Mouse (Mus musculus): ENCODE measurements around the gene Tmem204. TPM values are rescaled to one million over a fixed set of nuclear protein-coding genes. Genes with fewer than 3 reads are reported as not detected.

Gene Tmem204
- total RNA-seq, 2 experiments from 2014 or later: 34.5 to 36.7 TPM

DNA sequence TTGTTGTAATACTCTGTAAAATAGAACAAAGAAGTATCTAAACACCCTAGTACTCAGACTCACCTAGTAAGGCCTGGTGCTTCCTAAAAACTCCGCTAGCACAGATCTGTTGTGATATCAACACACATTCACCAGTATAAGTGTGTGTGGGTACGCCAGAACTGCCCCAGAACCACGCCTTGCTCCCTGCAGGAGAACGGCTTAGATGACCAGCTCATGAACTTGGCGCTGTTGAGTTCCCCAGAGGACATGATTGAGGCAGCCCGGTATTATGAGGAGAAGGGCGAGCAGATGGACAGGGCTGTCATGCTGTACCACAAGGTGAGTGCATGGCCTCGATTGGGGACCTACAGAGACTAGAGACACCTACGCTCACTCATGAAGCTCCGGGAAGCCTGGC is 7.1 kb upstream of the Tmem204 start:
- no peak for DNase-seq
- intact Hi-C loops (cut with DNase I): no loop called here

DNA sequence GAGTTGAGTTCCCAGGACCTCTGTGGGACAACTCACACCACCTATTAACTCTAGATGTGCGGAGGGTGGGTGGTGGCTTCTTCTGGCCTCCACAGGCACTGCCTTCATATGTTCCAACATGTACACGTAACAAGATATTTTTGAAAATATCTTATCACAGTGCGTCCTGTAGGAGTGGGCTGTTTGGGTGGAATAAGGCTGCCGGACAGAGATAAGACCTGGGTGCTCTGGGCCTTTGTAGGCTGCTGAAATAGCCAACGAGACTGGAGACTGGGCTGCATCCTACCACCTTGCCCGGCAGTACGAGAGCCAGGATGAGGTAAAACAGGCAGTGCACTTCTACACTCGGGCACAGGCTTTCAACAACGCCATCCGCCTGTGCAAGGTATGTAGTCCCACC is 5.8 kb upstream of the Tmem204 start:
- intact Hi-C loops (cut with DNase I): no loop called here
- no peak for DNase-seq

DNA sequence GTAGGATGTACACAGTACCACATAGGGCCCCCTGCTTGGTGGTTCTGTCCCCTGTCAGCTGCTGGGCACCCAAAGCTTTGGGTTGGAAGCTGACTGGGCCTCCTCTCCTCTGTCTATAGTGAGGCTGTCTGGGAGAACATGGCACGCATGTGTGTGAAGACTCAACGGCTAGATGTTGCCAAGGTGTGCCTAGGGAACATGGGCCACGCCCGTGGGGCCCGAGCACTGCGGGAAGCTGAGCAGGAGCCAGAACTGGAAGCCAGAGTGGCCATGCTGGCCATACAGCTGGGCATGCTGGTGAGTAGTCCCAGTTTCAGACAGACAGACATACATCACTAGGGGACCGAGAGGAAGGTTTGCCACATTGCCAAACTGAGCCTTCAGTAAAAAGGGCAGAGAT is 3.3 kb upstream of the Tmem204 start:
- intact Hi-C loops (cut with DNase I): no loop called here
- DNase-seq: no peak

DNA sequence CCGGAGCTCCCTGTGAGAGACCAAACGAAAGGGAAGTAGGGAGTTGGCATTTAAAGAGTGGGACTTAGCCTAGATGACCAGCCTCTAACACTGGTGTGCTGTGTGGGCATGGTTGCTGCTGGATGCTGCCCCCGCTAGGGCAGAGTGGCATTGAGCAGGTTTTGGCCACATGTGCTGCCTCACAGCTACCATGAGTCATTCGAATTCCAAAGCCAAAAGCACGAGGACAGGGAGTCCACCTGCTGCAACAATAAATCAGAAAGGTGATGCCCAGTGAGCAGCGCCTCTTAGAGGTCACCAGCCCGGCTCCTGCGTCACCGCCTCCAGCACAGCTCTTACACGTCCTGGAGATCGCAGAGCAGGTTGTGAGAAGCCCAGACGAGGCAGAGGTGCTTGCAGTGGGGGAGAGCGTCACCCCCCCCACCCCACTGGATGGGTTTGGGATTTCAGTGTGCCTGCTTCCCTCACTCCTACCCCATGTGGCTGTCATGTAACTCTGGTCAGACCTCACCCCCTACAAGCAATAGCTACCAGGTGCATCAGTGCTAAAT is 1.5 kb upstream of the Tmem204 start:
- DNase-seq: no peak
- intact Hi-C loops (cut with DNase I): no loop called here

DNA sequence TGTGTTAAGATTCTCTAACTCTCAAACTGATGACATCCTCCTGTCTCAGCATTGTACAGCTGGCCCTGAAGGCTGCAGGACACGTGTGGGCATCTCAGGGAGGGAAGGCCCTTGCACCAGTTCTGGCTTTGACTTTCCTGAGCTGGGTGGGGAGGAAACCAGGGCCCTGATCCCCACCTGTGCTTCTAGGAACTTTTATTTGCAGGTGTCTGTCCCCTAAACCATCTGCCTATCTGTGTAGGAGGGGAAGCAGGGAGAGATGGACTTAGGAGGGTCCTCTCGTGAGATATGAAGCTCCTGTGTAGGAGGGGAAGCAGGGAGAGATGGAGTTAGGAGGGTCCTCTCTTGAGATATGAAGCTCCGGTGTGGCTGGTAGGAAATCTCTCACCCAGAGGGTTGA is 504 bp downstream of the Tmem204 start:
- intact Hi-C loops (cut with DNase I): loop anchor here (2.0 kb wide), 4 partner anchors 32 to 66 kb away; partner anchors contain the start of genes Ift140 and Telo2
- no peak for DNase-seq

DNA sequence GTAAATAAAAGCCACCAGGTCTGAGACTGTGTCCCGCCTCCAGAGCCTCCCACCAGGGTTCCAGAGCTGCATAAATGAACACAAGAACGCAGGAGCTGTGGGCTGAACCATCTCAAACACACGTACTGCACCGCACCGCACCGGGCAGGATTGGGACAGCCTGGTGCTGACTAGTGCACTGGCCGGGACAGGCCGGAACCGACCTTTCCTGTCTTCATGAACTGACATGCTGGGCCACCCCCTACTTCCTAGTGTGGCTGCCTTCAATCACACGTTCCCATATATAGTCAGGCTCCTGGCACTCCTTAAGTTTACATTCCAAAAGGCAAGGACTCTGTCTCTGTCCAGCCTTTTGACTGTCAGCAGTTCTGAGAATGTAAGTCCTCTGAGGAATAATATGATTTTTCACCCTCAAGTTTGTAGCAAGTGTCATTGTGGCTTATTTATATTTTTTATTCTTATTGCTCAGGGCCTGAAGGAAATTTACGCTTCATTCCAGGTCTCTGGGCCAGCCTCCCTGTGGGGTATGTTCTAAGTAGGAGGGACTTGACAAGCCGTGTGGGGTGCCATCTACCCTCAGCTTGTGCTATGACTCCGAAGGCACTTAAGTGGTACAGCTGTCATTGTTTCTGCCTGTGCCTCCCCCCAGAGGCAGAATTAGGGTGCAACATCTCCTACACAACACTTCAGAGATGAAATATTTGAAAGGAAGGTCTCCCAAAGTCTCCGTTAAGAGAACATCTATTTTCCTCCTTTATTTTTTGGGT is 1.1 kb downstream of the Tmem204 start:
- intact Hi-C loops (cut with DNase I): loop anchor here (2.0 kb wide), 4 partner anchors 33 to 65 kb away; partner anchors contain the start of genes Ift140 and Telo2
- peak in 1 of 2 experiments; percentile 47 for DNase-seq

DNA sequence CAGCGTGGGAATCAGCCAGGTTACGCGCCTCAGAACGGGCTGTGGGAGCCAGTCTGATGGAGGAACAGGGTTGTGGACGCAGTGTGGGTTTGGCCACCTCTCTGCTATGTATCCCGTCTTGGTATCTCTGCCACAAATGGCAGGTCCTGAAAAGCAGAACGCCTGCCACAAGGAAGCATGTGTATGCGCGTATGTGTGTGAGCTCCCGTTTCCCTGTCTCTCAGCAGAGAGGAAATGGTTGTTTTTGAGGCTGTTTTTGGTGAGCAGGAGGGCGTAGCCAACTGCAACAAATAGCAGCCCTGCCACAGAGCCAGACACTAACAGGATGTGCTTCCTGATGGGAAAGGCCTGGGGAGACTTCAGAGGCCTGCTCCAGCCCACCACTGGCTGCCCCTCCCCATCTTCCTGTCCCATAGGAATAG is 2.4 kb downstream of the Tmem204 start:
- DNase-seq: peak; percentile 76 to 77
- intact Hi-C loops (cut with DNase I): loop anchor here (1.0 kb wide), 1 partner anchor 15 kb away; no protein-coding TSS in a partner anchor

DNA sequence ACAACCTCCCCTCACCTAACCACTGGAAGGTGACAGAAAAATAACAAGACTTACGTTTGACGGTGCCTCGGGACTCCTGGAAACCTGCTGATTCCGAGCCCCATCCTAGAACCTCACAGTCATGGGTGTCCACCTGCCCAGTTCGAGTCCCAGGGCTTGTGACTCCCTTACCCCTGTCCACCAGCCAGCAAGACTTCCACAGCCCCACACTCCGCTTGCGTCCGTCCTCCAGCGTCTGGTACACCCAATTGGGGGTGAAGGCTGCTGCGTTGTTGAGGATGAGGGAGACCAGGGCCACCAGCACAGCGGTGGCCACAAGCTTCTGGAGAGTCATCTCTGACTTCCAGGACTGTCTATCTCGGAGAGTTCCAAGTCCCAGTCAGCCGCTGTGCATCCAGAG is 3.2 kb downstream of the Tmem204 start:
- intact Hi-C loops (cut with DNase I): no loop called here
- no peak for DNase-seq

DNA sequence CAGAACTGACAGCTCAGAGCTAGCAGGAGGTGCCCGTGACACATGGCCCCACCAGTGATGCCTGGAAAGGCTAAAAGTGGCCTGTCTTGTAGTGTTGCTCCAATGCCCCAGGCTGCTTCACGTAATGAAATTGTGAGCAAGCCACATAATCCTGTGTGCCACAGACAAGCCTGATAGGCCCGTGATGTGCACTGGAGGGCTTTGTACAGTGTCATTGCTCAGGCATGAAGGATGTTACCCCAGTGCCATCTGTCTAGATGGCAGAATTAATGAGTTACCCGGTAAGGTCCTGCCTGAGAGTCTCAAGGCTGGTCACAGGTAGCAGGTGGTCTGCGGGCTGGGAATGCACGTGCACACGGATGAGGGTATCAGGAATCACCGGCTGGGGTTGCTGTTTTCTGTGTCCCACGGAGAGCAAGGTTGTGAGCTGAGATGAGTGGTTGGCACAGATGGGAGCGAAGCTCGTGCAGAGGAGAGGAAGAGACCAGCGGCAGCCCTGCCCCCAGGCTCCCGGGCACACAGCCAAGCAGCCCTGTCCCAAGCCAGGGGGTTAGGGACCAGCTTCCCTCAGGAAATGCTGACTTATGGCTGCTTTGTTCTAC is 5.5 kb downstream of the Tmem204 start:
- intact Hi-C loops (cut with DNase I): loop anchor here (1.0 kb wide), 1 partner anchor 14 kb away; no protein-coding TSS in a partner anchor
- peak; percentile 78 to 82 for DNase-seq

DNA sequence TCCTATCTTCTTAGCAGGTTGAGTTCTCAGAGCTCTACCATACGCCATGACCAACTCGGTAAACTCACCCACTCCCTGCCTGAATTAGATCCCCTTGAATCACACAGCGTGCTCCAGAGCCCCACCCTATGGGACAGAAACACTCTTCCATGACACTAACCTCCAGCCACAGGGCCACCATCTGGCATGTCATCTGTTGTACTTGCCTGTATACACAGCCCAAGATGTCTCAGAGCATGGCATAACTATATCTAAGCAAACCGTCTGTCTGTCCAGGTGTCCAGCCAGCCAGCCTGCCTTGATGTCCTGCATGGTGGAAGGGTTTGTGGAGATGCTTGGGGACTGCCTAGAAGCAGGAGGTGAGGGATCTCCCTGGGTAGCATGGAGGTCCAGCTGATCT is 6.5 kb downstream of the Tmem204 start:
- intact Hi-C loops (cut with DNase I): no loop called here
- no peak for DNase-seq

DNA sequence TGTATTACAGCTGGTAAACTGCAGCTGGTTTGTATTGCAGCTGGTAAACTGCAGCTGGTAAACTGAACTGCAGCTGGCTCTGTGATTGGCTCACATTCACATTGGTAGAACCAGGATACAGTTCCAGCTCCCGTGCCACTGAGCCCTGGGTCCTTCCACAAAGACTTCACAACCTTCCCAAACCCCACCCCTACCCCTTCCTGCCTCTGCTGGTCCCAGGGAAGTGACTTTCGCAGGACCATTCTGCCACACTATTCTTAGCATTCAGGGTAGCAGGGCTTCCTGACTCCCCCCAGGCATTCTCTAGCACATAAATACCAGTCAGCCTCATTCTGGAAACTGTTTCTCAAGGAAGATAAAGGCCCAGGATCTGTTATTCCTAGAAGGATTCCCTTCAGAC is 14.7 kb downstream of the Tmem204 start:
- intact Hi-C loops (cut with DNase I): loop anchor here (5.0 kb wide), 1 partner anchor 49 kb away; the partner anchor contains the start of gene Telo2
- no peak for DNase-seq

DNA sequence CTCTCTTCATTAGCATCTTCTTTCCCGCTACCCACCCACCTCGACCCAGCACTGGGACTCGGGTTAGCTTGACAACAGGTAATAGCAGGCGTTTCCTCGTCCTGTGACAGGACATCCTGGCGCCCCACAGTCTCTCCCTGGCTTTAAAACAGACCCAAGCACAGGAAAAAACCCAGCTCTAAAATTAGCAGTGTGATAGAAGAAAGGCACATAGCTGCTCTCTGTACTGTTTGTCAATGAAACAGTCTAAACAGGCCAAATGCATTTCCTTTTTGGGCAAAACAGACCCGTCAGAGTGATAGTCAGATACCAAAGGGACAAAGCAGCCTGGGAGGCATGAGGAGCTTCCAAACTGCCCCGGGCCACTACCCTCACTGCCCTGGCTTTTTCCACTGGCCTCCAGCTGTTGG is 15.9 kb downstream of the Tmem204 start:
- peak; percentile 64 to 67 for DNase-seq
- intact Hi-C loops (cut with DNase I): loop anchor here (5.0 kb wide), 1 partner anchor 50 kb away; the partner anchor contains the start of gene Telo2

DNA sequence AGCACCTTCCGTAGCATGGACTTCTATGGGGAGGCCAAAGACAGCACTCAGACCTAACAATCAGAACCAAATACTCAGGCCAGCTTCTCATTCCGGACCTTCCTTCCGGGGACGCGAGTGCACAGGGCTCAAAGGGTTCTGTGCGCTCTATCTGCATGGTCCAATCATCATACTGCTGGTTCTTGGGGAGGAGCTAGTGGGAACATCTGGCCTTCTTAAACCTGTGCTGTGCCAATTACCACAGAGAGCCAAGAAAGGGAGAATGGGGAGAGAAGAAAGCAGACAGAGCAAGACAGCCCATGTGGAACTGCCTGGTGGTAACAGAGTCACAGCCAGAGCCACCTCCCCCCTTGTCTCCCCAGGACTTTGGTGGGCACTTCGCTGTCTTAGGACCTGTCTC is 16.8 kb downstream of the Tmem204 start:
- peak; percentile 42 to 51 for DNase-seq
- intact Hi-C loops (cut with DNase I): loop anchor here (1.0 to 5.0 kb wide), 2 partner anchors 15 to 51 kb away; partner anchors contain the start of gene Telo2

DNA sequence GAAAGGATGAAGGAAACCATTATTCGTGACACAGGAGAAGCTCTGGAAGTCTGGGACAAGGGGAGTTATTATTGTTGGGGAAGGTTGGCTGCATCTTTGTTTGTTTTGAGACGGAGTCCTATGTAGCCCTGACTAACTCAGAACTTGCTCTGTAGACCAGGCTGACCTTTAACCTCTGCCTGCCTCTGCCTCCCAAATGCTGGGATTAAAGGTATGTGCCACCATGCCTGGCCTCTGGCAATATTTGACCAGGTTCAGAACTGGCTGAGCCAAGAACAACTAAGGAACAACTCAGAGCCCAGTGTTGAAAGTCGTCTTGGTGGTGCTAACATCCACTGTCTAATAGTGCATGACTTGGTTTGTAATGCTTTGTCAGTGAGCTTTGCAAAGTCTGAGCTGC is 18.2 kb downstream of the Tmem204 start:
- intact Hi-C loops (cut with DNase I): loop anchor here (5.0 kb wide), 1 partner anchor 52 kb away; the partner anchor contains the start of gene Telo2
- DNase-seq: no peak

DNA sequence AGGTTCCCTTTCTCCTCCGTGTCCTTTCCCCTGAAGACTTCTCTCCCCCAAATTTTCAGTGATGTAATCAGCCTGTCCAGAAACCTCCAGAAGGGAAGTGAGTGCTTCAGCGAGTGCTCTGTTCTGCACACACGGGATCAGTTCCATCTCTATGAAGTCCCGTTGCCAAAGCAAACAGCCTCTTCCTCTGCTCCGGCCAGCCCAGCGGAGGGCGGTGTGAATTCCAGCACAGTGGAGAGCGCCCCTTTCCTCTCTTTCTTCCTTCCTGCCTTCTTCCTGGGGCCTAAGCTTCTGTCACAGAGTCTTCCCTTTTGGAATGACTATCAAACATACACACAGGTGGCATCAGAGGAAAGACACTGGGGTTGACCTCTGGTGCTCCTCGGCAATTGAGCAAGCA is 19.0 kb downstream of the Tmem204 start:
- DNase-seq: peak; percentile 72 to 77
- intact Hi-C loops (cut with DNase I): loop anchor here (1.0 to 5.0 kb wide), 2 partner anchors 14 to 47 kb away; partner anchors contain the start of genes Cramp1l and Ift140

DNA sequence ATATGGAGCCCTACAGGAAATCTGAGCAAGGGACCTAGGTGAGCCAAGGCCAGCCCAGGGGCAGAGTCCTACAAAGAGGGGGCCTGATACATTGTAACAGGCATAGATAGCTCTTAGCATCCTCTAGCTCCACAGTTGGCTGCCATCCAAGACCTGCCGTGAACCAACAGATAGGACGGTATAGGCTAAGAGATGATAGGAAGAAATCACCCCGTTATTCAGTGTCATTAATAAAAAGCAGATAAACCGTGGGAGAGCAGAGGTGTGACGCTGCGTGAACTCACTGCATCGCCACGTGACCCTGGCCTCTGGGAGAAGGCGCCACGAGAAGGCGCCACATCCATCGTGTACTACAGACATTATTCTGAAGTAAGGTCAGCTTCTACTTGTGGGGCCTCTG is 19.5 kb downstream of the Tmem204 start:
- intact Hi-C loops (cut with DNase I): loop anchor here (1.0 to 5.0 kb wide), 2 partner anchors 14 to 47 kb away; partner anchors contain the start of genes Cramp1l and Ift140
- peak in 1 of 2 experiments; percentile 44 for DNase-seq

DNA sequence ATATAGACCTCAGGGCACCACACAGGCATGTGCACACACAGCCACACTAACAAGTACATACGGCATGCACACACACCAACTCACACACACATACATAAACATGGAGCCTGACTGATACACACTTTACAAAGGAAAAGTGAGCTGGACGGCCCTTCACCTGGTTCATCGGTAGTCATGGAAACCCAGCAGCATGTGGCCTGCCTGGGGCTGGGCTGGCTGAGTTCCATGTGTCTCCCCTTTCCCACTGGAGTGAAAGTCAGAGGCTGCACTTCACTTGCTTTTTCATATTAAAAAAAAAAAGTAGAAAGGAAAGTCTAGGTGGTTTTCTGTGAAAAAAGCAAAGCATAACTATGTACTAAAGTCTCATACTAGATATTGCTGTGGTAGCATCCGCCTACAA is 20.1 kb downstream of the Tmem204 start:
- intact Hi-C loops (cut with DNase I): loop anchor here (5.0 kb wide), 1 partner anchor 46 kb away; the partner anchor contains the start of genes Cramp1l and Ift140
- no peak for DNase-seq

DNA sequence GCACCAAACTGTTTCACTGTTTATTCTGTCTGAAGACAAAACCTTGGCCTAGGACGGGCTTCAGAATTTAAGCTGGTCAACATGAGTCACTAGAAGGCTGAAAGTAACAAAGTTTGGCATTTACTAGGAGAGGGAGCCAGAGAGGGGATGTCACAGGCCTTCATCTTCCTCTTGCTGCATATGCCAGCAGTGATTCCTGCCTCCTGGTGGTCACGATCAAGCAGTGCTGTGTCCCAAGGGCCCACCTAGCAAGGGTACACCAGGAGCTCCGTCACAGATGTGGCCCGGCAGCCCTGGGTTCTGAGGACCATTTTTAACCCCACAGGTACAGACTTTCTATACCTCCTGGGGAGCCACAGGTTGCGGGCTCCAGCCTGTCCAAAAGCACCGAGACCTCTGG is 26.4 kb downstream of the Tmem204 start:
- DNase-seq: no peak
- intact Hi-C loops (cut with DNase I): no loop called here

DNA sequence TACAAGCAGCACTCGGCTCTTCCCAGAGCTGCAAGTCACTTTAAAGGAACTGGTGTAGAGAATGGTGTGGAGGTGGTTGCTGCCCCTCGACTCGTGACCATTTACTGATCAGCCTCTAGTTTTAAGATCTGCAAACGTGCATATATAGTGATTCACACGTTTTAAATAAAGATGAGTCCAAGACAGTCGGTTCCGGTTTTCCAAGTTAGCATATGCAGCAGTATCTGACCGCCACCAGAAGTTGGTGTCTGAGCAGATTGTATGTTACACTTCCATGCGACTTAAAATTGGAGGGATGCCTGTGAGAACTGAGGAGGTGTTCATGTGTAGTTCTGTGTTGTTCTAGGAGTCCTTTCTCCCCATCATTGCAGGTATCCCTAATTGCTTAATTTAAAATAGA is 30.1 kb downstream of the Tmem204 start:
- no peak for DNase-seq
- intact Hi-C loops (cut with DNase I): no loop called here

DNA sequence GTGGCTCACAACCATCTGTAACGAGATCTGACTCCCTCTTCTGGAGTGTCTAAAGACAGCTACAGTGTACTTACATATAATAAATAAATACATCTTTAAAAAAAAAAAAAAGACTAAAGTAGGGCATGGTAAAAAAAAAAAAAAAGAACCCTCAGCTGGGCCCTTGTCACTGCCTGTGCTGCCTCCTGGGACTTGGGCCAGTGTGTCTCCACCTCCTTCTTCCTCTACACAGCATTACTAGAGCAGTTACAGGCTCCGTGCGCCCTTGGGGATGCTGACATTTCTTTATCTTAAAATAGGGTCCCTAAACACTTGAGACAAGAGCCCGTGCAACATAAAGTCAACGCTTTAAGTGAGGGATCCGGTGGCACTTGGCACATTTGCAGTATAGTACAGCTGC is 36.2 kb downstream of the Tmem204 start:
- intact Hi-C loops (cut with DNase I): no loop called here
- DNase-seq: no peak

DNA sequence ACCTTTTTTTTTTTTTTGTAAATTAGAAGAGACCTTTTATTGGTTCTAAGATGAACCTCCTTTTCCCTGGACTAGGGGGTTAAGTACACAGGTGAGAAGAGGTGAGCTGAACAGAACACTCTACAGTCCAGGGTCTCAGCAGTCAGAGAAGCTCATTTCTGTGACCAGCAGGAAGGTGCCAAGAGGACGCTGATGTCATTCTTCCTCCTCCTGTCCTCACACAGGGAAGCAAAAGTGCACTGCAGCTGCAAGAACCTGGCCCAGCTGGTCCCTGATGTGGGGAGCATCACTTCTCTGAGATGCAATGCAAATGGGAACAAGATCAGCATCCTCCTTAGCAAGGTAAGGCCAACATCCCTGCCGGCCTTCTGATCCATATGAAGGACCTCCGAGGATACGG is 38.1 kb downstream of the Tmem204 start:
- DNase-seq: no peak
- intact Hi-C loops (cut with DNase I): loop anchor here (2.0 kb wide), 1 partner anchor 38 kb away; the partner anchor contains the start of gene Tmem204

Data from heart, postnatal 36 days (tissue).